Mouse (Mus musculus): ENCODE measurements around the gene Dusp27.

- TF ChIP-seq MAFK (IDR thresholded peaks at IDR 0.05; ENCODE audit: insufficient read depth, low read depth, low read length) (no peak), HCFC1 (IDR thresholded peaks at IDR 0.05; ENCODE audit: borderline replicate concordance, insufficient read depth, low read length) (no peak)
Measured at GRCm38 (mm10) chr1:166142369-166142768, 14.6 kb upstream of the Dusp27 start.
